Mouse (Mus musculus) ovary, postnatal 14 days (tissue): ENCODE data around the gene Kcmf1.
"Not testable (repeated sequence)": the region's sequence is repeated elsewhere in the genome, so short reads cannot be mapped to it uniquely, and the experiment has no call there.

Source experiments
- DNase-seq: peaks from one replicate; pipeline ENCODE4 v3.0.0; 2022; ENCODE audit warnings: low spot score

Kcmf1 gene

GRCm38 (mm10) chr6:72898244-72899200 lies 1.3 kb downstream of the Kcmf1 start:
- DNase-seq, result peak; percentile 47

GRCm38 (mm10) chr6:72895000-72895399 lies 4.8 kb downstream of the Kcmf1 start:
- no peak for DNase-seq

- DNase-seq, result no peak
Observed at GRCm38 (mm10) chr6:72891238-72891637, 8.5 kb downstream of the Kcmf1 start.

GRCm38 (mm10) chr6:72888655-72889054 lies 11.1 kb downstream of the Kcmf1 start:
- DNase-seq, result no peak

GRCm38 (mm10) chr6:72885268-72885667 lies 14.5 kb downstream of the Kcmf1 start:
- no peak for DNase-seq

- DNase-seq, result no peak
Observed at GRCm38 (mm10) chr6:72884767-72885166, 15.0 kb downstream of the Kcmf1 start.

GRCm38 (mm10) chr6:72882661-72883458 lies 16.9 kb downstream of the Kcmf1 start:
- no peak for DNase-seq

- DNase-seq, result no peak
Observed at GRCm38 (mm10) chr6:72882222-72882621, 17.6 kb downstream of the Kcmf1 start.

- DNase-seq, result no peak
Observed at GRCm38 (mm10) chr6:72881619-72881979, 18.2 kb downstream of the Kcmf1 start.

GRCm38 (mm10) chr6:72880913-72881618 lies 18.7 kb downstream of the Kcmf1 start:
- DNase-seq, result no peak

- DNase-seq, result no peak
Observed at GRCm38 (mm10) chr6:72876629-72877028, 23.1 kb downstream of the Kcmf1 start.

GRCm38 (mm10) chr6:72873338-72873737 lies 26.4 kb downstream of the Kcmf1 start:
- DNase-seq, result peak; percentile 11

- DNase-seq, result no peak
Observed at GRCm38 (mm10) chr6:72872276-72872675, 27.5 kb downstream of the Kcmf1 start.

GRCm38 (mm10) chr6:72869601-72870000 lies 30.2 kb downstream of the Kcmf1 start:
- DNase-seq, result no peak

- DNase-seq, result no peak
Observed at GRCm38 (mm10) chr6:72868688-72869087, 31.1 kb downstream of the Kcmf1 start.

- DNase-seq, result no peak
Observed at GRCm38 (mm10) chr6:72867746-72868145, 32.0 kb downstream of the Kcmf1 start.

GRCm38 (mm10) chr6:72866232-72866631 lies 33.5 kb downstream of the Kcmf1 start:
- DNase-seq, result no peak

GRCm38 (mm10) chr6:72862686-72863085 lies 37.1 kb downstream of the Kcmf1 start:
- not testable (repeated sequence) for DNase-seq

- no peak for DNase-seq
Observed at GRCm38 (mm10) chr6:72854256-72854655, 45.5 kb downstream of the Kcmf1 start.

- DNase-seq, result no peak
Observed at GRCm38 (mm10) chr6:72852180-72852579, 47.6 kb downstream of the Kcmf1 start.

- no peak for DNase-seq
Observed at GRCm38 (mm10) chr6:72851633-72852032, 48.1 kb downstream of the Kcmf1 start.

GRCm38 (mm10) chr6:72841986-72842502 lies 57.7 kb downstream of the Kcmf1 start:
- DNase-seq, result no peak
